Mouse (Mus musculus): ENCODE measurements around the gene Dcun1d4.
A peak's percentile ranks its signal among the peaks of the same experiment; 100 is the strongest.
"Not testable (repeated sequence)": the region's sequence is repeated elsewhere in the genome, so short reads cannot be mapped to it uniquely, and the experiment has no call there.

Gene Dcun1d4

DNA sequence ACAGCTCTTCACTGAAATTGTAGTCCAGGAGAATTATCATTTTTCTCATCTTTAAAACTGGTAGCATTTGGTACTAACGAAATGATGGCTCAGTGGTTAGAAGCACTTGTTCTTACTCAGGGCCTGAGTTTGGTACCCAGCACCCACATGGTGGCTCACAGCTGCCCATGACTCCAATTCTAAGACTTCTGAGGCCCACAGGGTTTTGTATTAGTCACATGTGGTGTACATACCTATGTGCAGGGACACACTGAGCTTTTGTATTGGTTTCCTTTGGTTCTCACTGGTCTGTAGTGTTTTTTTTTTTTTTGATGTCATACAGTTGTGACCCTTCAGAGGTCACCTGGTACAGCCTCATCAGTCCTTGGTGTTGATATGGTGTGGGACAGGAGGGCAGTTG, 68.0 kb downstream of the Dcun1d4 start:
- DNase-seq, result no peak

- no peak for DNase-seq
Observed at GRCm38 (mm10) chr5:73551836-73552235, 71.0 kb downstream of the Dcun1d4 start.

DNA sequence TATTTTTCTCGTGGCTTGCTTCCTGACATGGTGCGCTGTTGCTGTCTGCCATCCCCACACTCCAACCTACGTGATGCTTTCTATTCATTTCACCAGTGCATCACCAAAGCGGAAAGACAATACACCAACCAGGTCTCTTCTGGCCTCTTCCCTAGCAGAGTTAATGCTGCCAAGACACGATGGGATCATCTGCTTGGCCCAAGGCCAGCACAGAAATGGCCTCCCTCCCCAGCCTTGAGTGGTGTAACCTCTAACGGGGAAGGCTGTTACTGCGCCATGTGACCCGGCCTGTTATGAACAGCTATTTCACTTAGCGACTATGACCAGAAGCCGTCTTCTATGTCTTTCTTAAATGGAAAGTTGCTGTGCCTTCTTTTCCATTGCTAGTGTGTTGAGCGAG, 73.1 kb downstream of the Dcun1d4 start:
- no peak for DNase-seq

GRCm38 (mm10) chr5:73555096-73555852, 74.5 kb downstream of the Dcun1d4 start:
- DNase-seq, result no peak

DNA sequence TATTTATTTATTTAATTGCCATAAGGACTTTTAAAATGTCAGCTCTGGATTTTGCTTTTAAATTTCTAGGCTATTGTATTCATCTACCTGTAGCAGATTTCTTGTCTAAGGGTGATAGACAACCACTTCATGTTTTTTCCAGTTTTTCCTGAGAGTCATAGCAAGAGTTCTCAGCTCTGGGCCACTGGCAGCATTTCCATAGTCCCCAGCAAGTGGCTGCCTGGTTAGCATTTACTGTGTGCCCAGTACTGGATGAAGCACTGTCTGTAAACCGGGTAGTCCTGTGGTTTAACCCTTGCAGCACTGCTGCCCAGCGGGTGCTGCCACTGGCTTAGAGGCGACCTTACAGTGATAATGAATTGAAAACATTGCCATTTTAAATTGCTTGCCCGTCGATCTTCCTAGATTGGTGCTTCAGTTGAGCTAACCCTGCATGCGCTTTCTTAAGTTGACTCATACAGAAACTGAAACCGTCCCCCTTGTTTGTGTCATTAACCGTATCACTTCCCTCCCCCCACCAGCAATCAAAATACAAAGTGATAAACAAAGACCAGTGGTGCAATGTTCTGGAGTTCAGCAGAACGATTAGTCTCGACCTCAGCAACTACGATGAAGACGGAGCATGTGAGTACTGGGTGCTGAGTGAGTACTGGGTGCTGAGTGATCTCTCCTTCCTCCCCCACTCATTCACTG, 76.1 kb downstream of the Dcun1d4 start:
- DNase-seq, result no peak

DNA sequence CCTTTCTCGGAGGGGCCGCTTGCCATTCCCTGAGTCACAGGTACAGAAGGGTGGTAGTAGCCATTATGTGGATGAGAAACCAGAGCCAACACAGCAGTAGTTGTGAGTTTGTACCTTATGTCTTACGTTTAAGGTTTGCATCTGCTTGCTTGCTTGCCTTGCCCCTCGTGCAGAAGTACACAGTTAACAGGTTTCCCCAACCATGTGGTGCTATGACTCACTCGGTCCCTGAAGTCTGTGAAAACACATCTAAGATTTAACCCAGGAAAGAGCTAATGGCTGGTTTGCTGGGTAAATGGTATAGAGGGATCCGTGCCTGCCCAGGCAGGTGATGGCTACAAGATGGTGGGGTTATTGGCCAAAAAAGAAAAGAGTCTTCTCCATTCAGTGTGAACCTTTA, 78.0 kb downstream of the Dcun1d4 start:
- DNase-seq, result no peak

GRCm38 (mm10) chr5:73564038-73564437, 83.2 kb downstream of the Dcun1d4 start:
- peak; percentile 22 for DNase-seq

- DNase-seq, result no peak
Observed at GRCm38 (mm10) chr5:73566119-73566518, 85.3 kb downstream of the Dcun1d4 start.

DNA sequence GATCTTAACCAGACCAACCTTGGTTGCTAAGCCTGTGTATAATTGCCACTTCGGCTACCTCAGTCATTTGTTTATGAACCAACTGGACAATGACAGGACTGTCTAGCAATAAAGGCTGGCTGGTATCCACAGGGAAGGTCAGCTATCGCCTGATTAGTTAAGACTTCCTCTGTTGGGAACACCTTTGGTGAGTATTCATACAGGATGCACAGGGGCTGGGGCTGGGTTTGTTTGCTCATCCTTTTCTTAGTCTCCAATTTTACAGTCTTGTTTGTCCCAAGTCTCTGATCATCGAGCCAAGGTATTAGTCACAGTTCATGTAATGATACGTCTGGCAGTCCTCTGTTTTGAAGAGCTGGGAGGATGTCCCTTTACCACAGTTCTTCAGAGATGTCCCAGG, 86.1 kb downstream of the Dcun1d4 start:
- no peak for DNase-seq

DNA sequence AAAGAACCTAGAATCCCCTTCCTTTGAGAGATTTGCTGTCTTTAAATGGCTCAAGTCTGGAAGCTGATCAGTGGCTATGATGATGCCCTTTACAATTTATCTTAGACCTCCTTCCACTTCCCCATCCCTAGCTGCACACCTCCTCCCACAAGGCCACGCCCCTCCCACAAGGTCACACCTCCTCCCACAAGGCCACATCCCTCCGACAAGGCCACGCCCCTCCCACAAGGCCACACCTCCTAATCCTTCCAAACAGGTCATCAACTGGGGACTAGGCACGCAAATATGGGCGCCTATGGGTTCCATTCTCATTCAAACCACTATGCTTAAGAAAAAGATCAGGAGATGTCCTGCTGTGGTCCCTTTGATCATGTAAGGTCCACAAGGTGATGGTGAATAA, 88.4 kb downstream of the Dcun1d4 start:
- DNase-seq, result no peak

DNA sequence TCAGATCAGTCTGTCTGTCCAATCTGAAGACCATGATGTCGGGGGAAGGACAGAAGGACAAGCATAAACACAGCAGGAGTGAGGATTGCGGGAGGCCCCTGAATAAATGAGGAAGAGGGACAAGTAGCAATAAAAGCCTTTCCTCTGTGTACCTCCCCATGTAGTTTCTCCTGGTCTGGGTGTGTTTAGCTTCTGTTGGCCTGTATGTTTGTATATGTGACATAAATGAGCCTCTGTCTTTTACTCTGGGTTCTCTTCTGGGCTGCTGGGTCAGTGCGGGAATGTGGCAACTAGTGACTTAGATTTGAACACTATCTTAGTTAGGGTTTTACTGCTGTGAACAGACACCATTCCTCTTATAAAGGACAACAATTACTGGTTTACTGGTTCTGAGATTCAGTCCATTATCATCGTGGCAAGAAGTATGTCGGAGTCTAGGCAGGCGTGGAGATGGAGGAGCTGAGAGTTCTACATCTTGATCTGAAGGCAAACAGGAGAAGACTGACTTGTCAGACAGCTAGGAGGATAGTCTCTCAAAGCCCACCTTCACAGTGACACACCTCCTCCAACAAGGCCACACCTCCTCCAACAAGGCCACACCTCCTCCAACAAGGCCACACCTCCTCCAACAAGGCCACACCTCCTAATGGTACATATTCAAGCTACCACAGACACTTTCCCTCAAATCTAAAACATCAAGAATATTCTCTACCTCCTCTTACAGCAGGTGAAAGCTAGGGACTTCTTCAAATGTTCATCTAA, 90.8 kb downstream of the Dcun1d4 start:
- DNase-seq, result no peak

GRCm38 (mm10) chr5:73572846-73573245, 92.0 kb downstream of the Dcun1d4 start:
- no peak for DNase-seq

GRCm38 (mm10) chr5:73573789-73574188, 93.0 kb downstream of the Dcun1d4 start:
- no peak for DNase-seq

DNA sequence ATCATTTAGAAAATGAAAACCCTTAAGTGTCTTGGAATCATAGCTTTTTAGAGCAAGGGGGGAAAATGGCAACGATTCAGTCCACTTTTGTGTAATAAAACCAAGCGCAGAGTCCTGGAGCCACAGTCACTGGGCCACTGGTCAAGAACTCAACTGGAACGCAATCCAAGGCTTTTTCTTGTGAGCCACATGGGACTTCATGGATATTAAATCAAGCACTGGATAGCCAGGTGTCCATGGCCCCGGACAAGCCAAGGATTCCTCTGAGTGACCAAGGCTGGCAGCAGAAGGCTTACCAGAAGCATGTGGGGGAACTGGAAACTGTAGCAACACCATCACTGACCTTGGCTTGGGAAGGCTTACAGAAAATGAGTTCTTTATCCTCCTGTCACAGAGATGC, 93.8 kb downstream of the Dcun1d4 start:
- DNase-seq, result no peak

DNA sequence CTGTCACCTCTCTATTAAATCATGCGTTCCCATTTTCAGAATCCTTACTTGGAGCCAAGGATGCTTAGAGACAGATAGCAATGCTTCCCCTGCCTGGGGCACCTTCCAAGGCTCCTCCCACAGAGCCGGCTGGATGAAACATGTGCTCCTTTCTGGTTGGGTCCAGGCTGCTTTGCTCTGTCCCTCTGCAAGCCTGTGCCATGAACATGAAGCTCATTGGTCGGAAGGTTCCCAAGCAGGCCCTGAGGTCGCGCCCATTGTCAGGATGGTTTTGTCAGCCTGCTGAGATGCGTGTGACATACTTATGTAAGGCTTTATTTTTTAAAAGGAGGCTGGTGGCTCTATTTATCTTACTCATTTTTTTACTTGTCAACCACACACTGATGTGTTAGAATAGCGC, 95.9 kb downstream of the Dcun1d4 start:
- no peak for DNase-seq

- no peak for DNase-seq
Observed at GRCm38 (mm10) chr5:73578131-73578530, 97.3 kb downstream of the Dcun1d4 start.

DNA sequence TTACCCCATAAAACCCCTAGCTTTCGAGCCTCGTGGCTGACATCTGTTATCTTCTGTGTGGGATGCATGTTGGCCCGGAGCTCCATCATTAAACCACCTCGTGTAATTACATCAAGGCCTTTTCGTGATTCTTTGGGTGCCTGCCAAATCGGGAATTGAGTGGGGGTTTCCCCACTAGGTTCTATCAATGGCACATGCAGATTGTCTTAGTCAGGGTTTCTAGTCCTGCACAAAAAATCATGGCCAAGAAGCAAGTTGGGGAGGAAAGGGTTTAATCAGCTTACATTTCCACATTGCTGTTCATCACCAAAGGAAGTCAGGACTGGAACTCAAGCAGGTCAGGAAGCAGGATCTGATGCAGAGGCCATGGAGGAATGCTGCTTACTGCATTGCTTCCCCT, 103.2 kb downstream of the Dcun1d4 start:
- not testable (repeated sequence) for DNase-seq

- no peak for DNase-seq
Observed at GRCm38 (mm10) chr5:73585212-73586115, 104.7 kb downstream of the Dcun1d4 start.

DNA sequence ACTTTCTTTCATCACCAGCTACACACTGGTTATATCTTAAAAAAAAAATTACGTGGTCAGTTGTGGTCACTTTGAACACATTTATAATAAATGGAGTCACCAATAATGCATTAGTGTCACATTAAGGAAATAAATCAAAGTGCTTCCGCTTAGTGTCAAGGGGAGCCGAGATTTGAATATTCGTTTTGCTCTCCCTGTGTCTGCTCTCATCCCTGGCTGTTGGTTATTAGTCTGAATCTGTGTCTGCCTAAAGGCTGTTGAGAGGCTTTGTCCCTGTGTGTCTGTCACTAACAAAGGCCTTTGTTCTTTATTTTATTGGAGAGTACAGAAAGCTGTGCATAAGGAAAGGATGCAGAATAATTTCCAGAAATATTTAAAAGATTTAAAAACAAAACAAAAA, 105.8 kb downstream of the Dcun1d4 start:
- no peak for DNase-seq

- DNase-seq, result no peak
Observed at GRCm38 (mm10) chr5:73587119-73587518, 106.3 kb downstream of the Dcun1d4 start.

DNA sequence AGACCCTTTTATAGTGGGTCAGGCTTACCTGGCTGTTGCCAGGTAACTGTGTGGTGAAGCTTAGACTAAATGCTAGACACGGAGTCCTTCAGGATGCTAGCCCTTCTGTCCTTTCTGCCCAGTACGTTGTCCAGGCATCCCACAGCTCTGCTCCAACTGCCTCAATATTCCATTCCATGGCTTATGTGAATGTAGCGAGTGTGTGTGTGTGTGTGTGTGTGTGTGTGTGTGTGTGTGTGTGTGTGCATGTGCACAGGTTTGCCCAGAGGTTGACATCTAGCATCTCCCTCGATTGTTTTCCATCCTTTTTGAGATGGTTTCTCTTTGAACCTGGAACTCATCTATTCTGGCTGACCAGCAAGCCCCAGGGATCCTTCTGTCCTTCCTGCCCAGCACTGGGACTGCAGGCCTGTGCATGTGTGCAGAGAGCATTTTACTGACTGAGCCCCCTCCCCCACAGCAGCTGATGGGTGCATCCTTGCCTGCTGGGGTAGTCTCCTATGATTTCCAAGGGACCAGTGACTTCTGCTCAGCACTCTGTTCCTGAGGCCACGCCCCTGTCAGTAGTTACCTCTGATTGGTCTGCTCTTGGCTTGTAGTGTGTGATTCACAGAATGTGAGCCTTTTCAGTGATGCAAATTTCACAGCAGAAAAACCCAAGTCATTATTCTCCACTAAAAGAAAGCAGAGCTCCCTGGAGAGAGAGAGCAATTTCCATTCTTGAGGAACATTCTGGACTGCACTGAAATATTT, 118.3 kb downstream of the Dcun1d4 start:
- no peak for DNase-seq

GRCm38 (mm10) chr5:73599991-73600390, 119.2 kb downstream of the Dcun1d4 start:
- DNase-seq, result no peak

All from right cerebral cortex, postnatal 4 days (tissue).